Mouse (Mus musculus): Measurements from ENCODE around the gene Aktip.
A peak's percentile ranks its signal among the peaks of the same experiment; 100 is the strongest.

Aktip gene

DNA sequence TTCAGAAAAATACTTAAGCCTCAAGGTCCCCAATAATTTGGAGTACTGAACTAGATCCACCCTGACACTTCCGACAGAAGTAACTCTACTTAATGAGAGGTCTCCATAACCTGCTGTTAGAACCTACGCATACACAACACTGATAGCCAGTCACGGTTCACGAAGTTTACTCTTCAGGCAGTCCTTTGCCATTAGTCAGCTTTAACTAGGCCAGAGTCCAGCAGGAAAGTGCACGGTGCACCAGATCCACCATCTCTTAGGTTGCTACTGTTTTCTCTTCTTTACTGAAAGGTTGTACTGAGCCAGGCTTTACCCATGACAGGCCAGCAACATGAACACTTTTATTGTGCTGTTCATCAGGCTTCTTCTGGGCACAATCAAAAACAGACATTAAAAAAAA lies 75.5 kb downstream of the Aktip start:
- DNase-seq: no peak

DNA sequence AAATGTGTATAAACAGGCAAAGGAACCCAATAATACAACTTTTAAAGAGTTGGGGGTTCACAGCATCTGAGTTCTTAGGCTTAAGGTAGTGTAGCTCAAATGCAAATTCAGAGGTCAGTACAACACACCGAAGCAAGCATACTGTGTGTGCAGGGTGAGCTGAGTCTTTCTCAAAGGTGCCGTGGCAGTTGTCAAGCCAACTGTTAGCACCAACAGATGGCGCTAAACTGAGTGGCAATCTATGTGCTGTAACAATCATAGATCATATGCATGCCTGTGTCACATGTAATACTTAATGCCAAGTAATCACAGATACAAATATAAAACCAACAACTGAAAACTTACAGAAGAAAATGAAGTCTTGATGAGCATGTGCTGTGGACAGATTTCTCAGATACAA lies 81.6 kb downstream of the Aktip start:
- peak; percentile 26 for DNase-seq

- DNase-seq: no peak
These were observed 82.2 kb downstream of the Aktip start for GRCm38 (mm10) chr8:91117537-91117936.

DNA sequence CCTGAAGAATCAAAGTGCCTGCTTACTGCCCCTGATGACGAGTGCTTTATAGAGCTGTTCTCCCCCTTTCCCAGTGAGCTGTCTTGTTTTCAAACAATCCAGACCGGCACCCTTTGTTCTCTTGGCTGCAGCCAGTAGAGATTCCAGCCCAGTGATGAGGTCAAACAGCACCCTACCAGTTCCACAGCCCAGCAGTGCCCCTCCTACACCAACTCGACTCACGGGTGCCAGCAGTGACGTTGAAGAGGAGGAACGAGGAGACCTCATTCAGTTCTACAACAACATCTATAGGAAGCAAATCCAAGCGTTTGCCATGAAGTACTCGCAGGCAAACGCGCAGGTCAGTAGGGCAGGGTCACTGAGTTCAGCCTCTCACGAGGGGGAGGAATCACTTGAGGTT lies 84.9 kb downstream of the Aktip start:
- no peak for DNase-seq

DNA sequence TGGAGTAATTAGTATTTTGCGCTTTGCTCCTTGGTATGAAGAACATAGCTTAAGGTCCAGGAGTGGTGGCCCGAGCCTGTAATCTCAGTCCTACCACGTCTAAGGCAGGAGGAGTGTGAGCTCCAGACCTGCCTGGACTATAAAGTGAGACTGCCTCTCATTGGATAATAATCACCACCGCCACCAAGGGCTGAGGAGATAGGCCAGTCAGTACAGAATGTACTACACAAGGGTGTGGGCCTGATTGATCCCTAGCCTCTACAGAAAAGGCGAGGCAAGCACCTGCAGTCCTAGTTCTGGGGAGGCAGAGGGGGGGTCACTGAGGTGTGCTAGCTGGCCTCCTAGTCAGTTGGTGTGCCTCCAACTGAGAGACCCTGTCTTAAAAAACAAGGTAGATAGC lies 85.3 kb downstream of the Aktip start:
- DNase-seq: no peak

DNA sequence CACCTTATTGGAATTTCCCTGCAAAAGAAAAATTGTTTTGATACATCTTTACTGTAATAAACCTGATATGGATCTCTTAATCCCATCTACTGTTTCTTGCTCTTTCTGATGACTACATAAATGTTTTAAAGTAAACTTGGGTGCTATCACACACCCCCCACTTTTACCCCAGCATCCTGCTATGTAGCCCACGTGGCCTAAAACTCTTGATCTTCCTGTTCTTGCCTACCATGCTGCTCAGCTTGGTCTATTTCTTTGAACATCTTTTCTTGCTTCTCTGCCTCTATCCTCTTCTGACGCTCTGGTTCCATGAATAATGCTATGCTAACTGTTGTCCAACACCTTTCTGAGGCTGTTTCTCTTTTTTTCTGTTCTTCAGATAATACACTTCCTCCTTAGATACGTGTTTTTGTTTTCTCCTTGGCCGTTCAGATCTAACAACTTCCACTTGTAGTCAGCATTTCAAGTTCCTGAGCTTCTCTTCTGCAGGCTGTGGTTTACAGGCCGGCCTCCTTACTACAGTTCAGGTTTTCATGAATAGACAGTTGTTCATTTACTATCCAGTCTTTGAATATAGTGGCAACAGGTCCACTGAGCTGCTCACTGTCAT lies 87.8 kb downstream of the Aktip start:
- DNase-seq: no peak

DNA sequence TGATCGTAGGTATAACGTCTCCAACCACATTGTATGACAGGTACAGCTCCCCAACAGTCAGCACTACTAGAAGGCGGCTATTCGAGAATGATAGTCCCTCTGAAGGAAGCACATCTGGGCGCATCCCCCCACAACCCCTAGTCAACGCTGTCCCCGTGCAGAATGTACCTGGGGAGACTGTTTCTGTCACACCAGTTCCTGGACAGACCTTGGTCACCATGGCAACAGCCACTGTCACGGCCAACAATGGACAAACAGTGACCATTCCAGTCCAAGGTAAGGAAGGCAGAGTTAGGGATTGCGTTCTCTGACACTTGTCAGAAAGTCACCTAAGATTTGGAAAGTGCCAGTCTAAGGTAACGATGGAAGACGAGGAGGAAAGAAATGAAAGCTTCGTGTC lies 93.5 kb downstream of the Aktip start:
- DNase-seq: peak; percentile 41

GRCm38 (mm10) chr8:91098106-91098505 lies 101.7 kb downstream of the Aktip start:
- no peak for DNase-seq

- no peak for DNase-seq
These were observed 105.6 kb downstream of the Aktip start for GRCm38 (mm10) chr8:91094135-91094534.

- peak; percentile 9 for DNase-seq
These were observed 110.2 kb downstream of the Aktip start for GRCm38 (mm10) chr8:91089601-91090000.

DNA sequence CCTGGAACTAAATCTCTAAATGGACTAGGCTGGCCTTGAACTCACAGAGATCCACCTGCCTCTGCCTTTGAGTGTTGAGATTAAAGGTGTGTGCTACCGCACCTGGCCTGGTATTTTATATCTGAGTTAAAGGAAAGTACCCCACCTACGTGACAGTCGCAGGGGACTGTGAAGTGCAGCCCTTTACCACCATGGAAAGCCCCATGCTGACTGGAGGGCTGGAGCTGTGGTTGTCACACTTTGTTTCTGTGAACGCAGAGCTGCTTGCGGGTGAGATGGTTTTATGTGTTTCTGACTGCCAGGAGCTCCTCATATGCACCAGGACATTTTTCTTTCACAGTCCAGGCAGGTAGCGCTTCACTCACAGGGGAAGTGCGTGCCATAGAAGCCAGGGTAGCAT lies 111.3 kb downstream of the Aktip start:
- no peak for DNase-seq

DNA sequence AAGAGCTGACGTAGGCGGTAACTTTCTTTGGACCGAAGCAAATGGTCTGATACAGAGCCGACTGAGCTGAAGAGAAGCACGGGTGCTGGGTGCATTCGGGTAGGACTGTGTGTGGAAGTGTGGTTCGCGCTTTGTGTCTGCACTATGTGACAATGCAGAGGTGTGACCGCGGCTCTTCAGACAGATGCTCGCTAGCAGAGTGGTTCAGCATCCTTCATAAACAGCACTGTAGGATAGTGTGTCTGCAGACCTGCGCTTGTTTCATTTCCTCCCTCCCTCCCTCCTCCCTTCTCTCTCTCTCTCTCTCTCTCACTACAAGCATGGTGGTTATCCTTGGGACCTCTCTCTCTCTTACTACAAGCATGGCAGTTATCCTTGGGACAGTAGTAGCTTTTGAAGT lies 117.3 kb downstream of the Aktip start:
- DNase-seq: no peak

DNA sequence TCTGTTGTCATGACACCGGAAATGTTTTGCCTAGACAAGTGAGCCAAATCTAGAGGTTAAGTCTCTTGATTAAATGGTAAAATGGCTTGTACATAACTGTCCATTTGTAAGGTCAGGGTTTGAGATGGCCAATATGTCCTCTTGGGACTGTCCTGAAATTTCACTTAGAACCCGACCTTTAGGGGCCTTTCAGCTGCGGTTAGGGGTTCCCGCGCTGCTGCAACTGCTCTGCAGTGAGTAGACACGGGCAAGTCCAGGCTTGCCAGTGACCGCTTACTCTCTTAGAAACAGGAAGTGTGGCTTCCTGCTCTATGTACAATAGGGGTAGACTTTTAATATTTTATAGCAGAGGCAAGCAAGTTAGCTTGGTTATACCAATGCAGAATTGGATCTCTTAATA lies 117.9 kb downstream of the Aktip start:
- peak; percentile 36 for DNase-seq

GRCm38 (mm10) chr8:91079678-91080077 lies 120.1 kb downstream of the Aktip start:
- DNase-seq: no peak

GRCm38 (mm10) chr8:91077077-91077867 lies 122.5 kb downstream of the Aktip start:
- peak; percentile 15 for DNase-seq

DNA sequence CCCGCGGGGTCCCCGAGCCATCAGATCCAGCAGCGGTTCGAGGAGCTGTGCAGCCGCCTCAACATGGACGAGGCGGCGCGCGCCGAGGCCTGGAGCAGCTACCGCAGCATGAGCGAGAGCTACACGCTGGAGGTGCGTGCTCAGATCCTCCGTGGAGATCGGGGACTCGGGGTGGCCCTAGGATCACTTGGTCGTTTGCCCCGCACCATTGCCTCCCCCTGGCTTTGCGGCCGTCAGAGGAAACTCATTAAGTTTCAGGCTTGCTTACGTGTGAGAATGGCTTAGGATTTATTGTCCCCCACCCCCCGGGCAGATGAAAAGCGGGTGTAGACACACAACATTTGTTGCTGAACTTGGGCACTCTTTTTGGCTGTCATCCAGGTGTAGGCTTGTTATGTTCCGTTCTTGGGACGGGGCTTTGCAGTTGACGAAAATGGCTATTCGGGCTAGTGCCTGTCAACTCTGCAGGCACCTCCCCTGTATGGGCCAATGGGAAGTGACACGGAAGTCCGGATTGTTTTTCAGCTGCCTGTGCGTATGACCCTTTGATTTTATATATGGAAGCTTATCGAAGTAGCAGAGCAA lies 129.4 kb downstream of the Aktip start:
- DNase-seq: peak; percentile 94

- DNase-seq: peak; percentile 97
These were observed 129.9 kb downstream of the Aktip start, which contains the start of gene Rbl2 for GRCm38 (mm10) chr8:91069834-91070233. Gene Rbl2 (plus strand): TSS chr8:91070057.

- DNase-seq: peak; percentile 23
These were observed 130.4 kb downstream of the Aktip start for GRCm38 (mm10) chr8:91069407-91069806.

DNA sequence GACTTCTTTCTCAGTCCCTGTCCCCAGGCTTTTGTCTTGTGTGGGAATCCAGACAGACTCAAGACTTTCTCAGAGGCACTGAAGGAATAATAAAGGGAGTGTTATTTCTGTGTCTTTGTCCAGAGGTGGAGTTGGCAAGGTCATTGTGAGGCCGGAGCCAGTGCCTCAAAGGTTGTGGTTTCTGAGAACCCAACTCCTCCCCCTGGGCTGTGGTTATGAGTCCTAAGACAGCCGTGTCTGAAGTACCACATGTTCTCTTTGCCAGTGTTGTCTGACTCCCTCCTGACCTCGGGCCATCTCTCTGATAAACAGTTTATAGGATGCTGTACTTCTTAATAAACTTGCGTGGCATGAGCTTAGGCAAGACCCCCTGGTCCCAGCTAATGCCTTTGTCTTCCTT lies 134.6 kb downstream of the Aktip start:
- DNase-seq: no peak
